Mouse (Mus musculus) embryonic facial prominence, embryonic 15.5 days (tissue): ENCODE results near the gene Ankrd36. TPM values are rescaled to one million over a fixed set of nuclear protein-coding genes. Genes with fewer than 3 reads are reported as not detected.
"Not testable (repeated sequence)": the region's sequence is repeated elsewhere in the genome, so short reads cannot be mapped to it uniquely, and the experiment has no call there.

Experiments used
- ATAC-seq: fragments of 200-750 bp; cut with Nextera tagmentation; 2 replicates; pipeline ENCODE4 v1.8.0; 2017; ENCODE audit warnings: low read depth, moderate TSS enrichment; ENCODE audit not compliant: insufficient number of reproducible peaks, low FRiP score, low TSS enrichment
- H3K27ac ChIP-seq: fragments of 300-500 bp; sonication (generic); replicated peaks from 2 replicates; pipeline ENCODE4 v1.5.1; 2015; ENCODE audit warnings: mild to moderate bottlenecking, inconsistent platforms
- H3K27me3 ChIP-seq: fragments of 300-500 bp; sonication (generic); 2 replicates; pipeline ENCODE4 v1.6.1; 2015; ENCODE audit warnings: inconsistent platforms
- H3K36me3 ChIP-seq: fragments of 300-500 bp; sonication (generic); 2 replicates; pipeline ENCODE4 v1.6.1; 2015; ENCODE audit warnings: mild to moderate bottlenecking, inconsistent platforms
- H3K4me1 ChIP-seq: fragments of 300-500 bp; sonication (generic); 2 replicates; pipeline ENCODE4 v1.6.1; 2015; ENCODE audit warnings: inconsistent platforms
- H3K4me2 ChIP-seq: fragments of 300-500 bp; sonication (generic); replicated peaks from 2 replicates; pipeline ENCODE4 v1.6.1; 2015; ENCODE audit warnings: mild to moderate bottlenecking, inconsistent platforms
- H3K4me3 ChIP-seq: fragments of 300-500 bp; sonication (generic); replicated peaks from 2 replicates; pipeline ENCODE4 v1.5.1; 2015; ENCODE audit warnings: mild to moderate bottlenecking, inconsistent platforms
- H3K9ac ChIP-seq: fragments of 300-500 bp; sonication (generic); 2 replicates; pipeline ENCODE4 v1.6.1; 2015; ENCODE audit warnings: inconsistent platforms
- H3K9me3 ChIP-seq: fragments of 300-500 bp; sonication (generic); replicated peaks from 2 replicates; pipeline ENCODE4 v1.6.1; 2016; ENCODE audit warnings: inconsistent platforms
- WGBS: fragments of 180-500 bp; shearing (Covaris S2); methylation state at CpG from one replicate; pipeline ENCODE4 v1.1.7; 2015; 5-methylcytosine and 5-hydroxymethylcytosine counted together
- polyA plus RNA-seq: library from polyadenylated mRNA; unstranded; fragments of >200 nt; fragmentation: Nextera tagmentation; extraction: Ambion mirVana; gene quantifications from 2 replicates; pipeline ENCODE4 v1.2.1, GENCODE M21; 2015

The Ankrd36 gene
- polyA plus RNA-seq, 1 experiment from 2014 or later, result not detected

- no peak overlapping the region for H3K9ac ChIP-seq
- WGBS, result 69% methylated on average over 6 of the region's 6 CpGs
- H3K36me3 ChIP-seq, result peaks cover 78% of the 10 kb centered on the region
- no peak overlapping the region for H3K27ac ChIP-seq
- no peak overlapping the region for H3K4me3 ChIP-seq
- no peak for ATAC-seq
- H3K9me3 ChIP-seq, result no peaks in the 10 kb centered on the region
- no peak overlapping the region for H3K4me2 ChIP-seq
- H3K4me1 ChIP-seq, result no peaks in the 10 kb centered on the region
- no peaks in the 10 kb centered on the region for H3K27me3 ChIP-seq
Measured at GRCm38 (mm10) chr11:5530717-5531116, 38.8 kb upstream of the Ankrd36 start.

GRCm38 (mm10) chr11:5533108-5533507, 36.4 kb upstream of the Ankrd36 start:
- no peaks in the 10 kb centered on the region for H3K9me3 ChIP-seq
- no peak; the same call in 1 of the 2 replicates for ATAC-seq
- no peak overlapping the region for H3K4me2 ChIP-seq
- no peaks in the 10 kb centered on the region for H3K4me1 ChIP-seq
- no peak overlapping the region for H3K9ac ChIP-seq
- no peak overlapping the region for H3K27ac ChIP-seq
- H3K27me3 ChIP-seq, result no peaks in the 10 kb centered on the region
- peaks cover 58% of the 10 kb centered on the region for H3K36me3 ChIP-seq
- 82% methylated on average over 5 of the region's 5 CpGs for WGBS
- H3K4me3 ChIP-seq, result no peak overlapping the region

GRCm38 (mm10) chr11:5537454-5537853, 32.0 kb upstream of the Ankrd36 start:
- not testable (repeated sequence) for H3K27me3 ChIP-seq, H3K27ac ChIP-seq, H3K9ac ChIP-seq, ATAC-seq, H3K4me3 ChIP-seq, H3K4me2 ChIP-seq, H3K9me3 ChIP-seq
- WGBS, result 93% methylated on average over 4 of the region's 4 CpGs
- peaks cover 20% of the 10 kb centered on the region for H3K4me1 ChIP-seq
- peaks cover 38% of the 10 kb centered on the region for H3K36me3 ChIP-seq

DNA sequence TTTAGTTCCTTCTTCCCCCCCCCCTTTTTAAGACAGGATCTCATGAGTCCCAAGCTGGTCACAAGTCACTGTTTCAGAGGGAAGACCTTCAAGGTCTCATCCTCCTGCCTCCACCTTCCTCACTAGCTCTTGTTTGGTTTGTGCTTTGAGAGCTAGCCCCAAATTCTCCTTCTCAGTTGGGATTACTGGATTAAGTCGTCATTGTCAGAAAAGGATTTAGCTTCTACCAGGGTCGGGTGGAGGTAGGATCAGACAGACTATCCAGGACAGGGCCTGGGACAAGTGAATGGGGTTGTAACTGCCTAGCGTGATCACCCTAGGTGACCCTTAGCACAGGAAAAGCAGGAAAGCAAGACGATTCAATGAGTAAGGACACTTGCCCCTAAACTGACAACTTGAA, 29.2 kb upstream of the Ankrd36 start:
- H3K27me3 ChIP-seq, result no peaks in the 10 kb centered on the region
- peaks cover 15% of the 10 kb centered on the region for H3K36me3 ChIP-seq
- 40% methylated on average over 4 of the region's 4 CpGs for WGBS
- ATAC-seq, result no peak
- no peak overlapping the region for H3K27ac ChIP-seq
- H3K9ac ChIP-seq, result no peak overlapping the region
- H3K4me1 ChIP-seq, result peaks cover 20% of the 10 kb centered on the region
- peak overlapping the region; percentile 91; the same call in 1 of the 2 replicates for H3K4me3 ChIP-seq
- H3K4me2 ChIP-seq, result peak overlapping the region; percentile 62
- H3K9me3 ChIP-seq, result no peaks in the 10 kb centered on the region

- Histone ChIP-seq H3K27ac (peak overlapping the region; percentile 76), H3K4me2 (peak overlapping the region; percentile 62), H3K9ac (peak overlapping the region; percentile 87), H3K36me3 (peaks cover 15% of the 10 kb centered on the region), H3K4me1 (peaks cover 20% of the 10 kb centered on the region), H3K9me3 (no peaks in the 10 kb centered on the region), H3K4me3 (peak overlapping the region; percentile 91), H3K27me3 (no peaks in the 10 kb centered on the region)
- under 1% methylated on average over 28 of the region's 28 CpGs for WGBS
- no peak for ATAC-seq
Measured at GRCm38 (mm10) chr11:5541230-5541798, 28.2 kb upstream of the Ankrd36 start.

DNA sequence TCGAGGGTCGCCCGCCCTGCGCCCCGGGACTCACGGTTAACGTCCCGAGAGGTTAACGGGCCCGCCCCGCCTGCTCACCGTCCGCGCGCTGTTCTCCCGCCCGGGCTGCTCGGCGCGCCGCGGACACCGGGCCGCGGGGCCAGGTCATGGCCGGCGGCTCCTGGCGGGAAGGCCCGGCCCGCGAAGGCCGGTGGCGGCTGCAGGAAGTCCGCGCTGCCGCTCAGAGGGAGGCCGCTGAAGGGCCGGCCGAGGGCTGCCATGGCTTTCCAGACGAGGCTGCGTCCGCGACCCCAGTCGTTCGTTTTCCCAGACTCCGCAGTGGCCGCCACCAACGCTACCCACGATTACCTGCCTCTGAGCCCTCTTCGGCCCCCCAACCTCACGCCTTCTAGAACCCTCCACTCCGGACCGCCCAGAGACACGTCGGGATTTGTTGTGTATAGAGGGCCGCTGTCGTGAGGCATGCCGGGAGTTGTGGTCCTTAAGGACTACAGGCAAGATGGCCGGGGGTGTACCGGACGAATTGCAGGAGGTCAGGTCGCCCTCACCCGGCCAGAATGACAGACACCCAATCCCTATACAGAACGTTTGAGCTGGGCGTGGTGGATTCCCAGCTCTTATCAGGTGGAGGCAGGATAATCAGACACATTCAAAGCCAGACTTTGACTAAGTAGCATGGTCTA, 27.5 kb upstream of the Ankrd36 start, which contains the start of gene Ccdc117:
Gene Ccdc117 (minus strand): TSS at position 389 of the 683 bp plus-strand sequence.
- peak; percentile 96 for ATAC-seq
- WGBS, result under 1% methylated on average over 63 of the region's 65 CpGs
- Histone ChIP-seq H3K27me3 (no peaks in the 10 kb centered on the region), H3K4me1 (peaks cover 20% of the 10 kb centered on the region), H3K4me3 (peak within 1 kb of the TSS; percentile 91), H3K27ac (peak within 1 kb of the TSS; percentile 76), H3K4me2 (peak within 1 kb of the TSS; percentile 62), H3K9me3 (no peaks in the 10 kb centered on the region), H3K9ac (peak within 1 kb of the TSS; percentile 87), H3K36me3 (peaks cover 15% of the 10 kb centered on the region)

DNA sequence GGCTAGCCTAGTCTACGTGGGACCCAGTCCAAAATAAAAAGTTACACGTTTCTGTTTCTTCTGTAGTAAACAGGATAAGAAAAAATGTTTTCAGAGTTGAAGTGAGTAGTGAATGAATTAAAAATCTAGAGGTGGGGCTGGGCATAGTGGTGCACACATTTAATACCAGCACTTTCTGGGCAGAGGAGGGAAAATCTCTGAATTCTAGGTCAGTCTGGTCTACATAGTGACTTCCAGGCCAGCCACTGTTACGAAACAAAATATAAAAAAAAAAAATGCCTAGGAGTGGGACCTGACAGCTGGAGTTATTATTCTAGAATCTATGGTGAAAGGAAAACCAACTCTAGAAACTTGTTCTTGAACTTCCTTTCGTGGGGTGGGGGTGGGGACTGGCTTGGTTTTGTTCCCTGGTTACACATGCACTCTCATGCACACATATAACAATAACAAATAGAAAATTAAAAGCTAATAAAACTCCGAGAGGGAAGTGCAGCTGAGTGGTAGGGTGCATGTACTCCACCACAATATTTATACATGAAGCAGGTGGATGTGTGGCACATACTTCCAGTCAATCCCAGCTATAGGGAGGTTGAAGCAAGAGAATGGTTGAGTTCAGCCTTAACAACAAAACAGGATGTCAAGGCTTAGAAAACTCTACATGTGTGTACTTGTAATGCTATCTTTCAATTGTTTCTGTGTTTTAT, 26.9 kb upstream of the Ankrd36 start:
- Histone ChIP-seq H3K9ac (no peak overlapping the region), H3K4me2 (peak overlapping the region; percentile 62), H3K27ac (peak overlapping the region; percentile 76; the same call in 1 of the 2 replicates), H3K9me3 (no peaks in the 10 kb centered on the region), H3K4me1 (peaks cover 20% of the 10 kb centered on the region), H3K4me3 (peak overlapping the region; percentile 91), H3K36me3 (peaks cover 15% of the 10 kb centered on the region), H3K27me3 (no peaks in the 10 kb centered on the region)
- WGBS, result 52% methylated on average over 5 of the region's 5 CpGs
- ATAC-seq, result no peak

GRCm38 (mm10) chr11:5543281-5543680, 26.2 kb upstream of the Ankrd36 start:
- Histone ChIP-seq H3K36me3 (peaks cover 13% of the 10 kb centered on the region), H3K4me1 (peaks cover 19% of the 10 kb centered on the region), H3K4me2 (no peak overlapping the region), H3K27me3 (no peaks in the 10 kb centered on the region), H3K4me3 (no peak overlapping the region), H3K27ac (no peak overlapping the region), H3K9ac (no peak overlapping the region), H3K9me3 (no peaks in the 10 kb centered on the region)
- ATAC-seq, result no peak
- 74% methylated on average over 1 of the region's 1 CpGs for WGBS

- H3K9me3 ChIP-seq, H3K4me1 ChIP-seq, H3K4me3 ChIP-seq, H3K4me2 ChIP-seq, H3K9ac ChIP-seq, ATAC-seq, H3K27me3 ChIP-seq, H3K36me3 ChIP-seq, H3K27ac ChIP-seq: not testable (repeated sequence)
- WGBS, result 70% methylated on average over 1 of the region's 1 CpGs
Measured at GRCm38 (mm10) chr11:5544709-5545108, 24.8 kb upstream of the Ankrd36 start.

DNA sequence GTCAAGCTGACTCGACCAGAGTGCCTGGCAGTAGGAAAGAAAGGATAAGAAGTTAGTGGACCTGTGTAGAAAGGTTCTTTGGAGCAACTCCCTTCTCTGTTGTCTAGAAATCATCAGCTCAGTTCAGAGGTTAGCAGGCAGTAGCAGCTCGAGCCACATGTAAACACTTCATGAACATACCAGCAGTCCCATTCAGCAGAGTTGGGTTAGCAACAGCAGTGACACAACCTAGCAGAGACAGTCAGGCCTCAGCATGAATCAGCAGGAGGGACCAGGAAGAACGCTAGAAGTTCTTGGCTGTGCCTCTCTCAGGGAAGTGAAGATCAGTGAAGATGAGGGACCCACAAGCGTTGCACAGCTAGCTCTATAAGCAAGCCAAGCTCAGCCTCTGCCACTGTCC, 24.0 kb upstream of the Ankrd36 start:
- Histone ChIP-seq H3K27ac (no peak overlapping the region), H3K9ac (no peak overlapping the region), H3K9me3 (0 out of 2 replicates have a peak, but pooled peaks cover 5% of the 10 kb centered on the region), H3K36me3 (no peaks in the 10 kb centered on the region), H3K4me2 (no peak overlapping the region), H3K4me1 (peaks cover 6% of the 10 kb centered on the region), H3K27me3 (no peaks in the 10 kb centered on the region), H3K4me3 (no peak overlapping the region)
- ATAC-seq, result no peak
- WGBS, result 75% methylated on average over 4 of the region's 4 CpGs

GRCm38 (mm10) chr11:5546693-5547092, 22.8 kb upstream of the Ankrd36 start:
- Histone ChIP-seq H3K36me3 (no peaks in the 10 kb centered on the region), H3K27ac (no peak overlapping the region), H3K9ac (no peak overlapping the region), H3K4me2 (no peak overlapping the region), H3K4me1 (no peaks in the 10 kb centered on the region), H3K4me3 (no peak overlapping the region), H3K9me3 (0 out of 2 replicates have a peak, but pooled peaks cover 5% of the 10 kb centered on the region), H3K27me3 (no peaks in the 10 kb centered on the region)
- ATAC-seq, result no peak
- 82% methylated on average over 3 of the region's 3 CpGs for WGBS
